Mouse (Mus musculus) ovary, postnatal 36 days (tissue): Measurements from ENCODE around the gene Sh3bp4.

ENCODE experiments used
- DNase-seq: peaks from one replicate; pipeline ENCODE4 v3.0.0; 2022; ENCODE audit warnings: low spot score, mixed read lengths

The Sh3bp4 gene

DNA sequence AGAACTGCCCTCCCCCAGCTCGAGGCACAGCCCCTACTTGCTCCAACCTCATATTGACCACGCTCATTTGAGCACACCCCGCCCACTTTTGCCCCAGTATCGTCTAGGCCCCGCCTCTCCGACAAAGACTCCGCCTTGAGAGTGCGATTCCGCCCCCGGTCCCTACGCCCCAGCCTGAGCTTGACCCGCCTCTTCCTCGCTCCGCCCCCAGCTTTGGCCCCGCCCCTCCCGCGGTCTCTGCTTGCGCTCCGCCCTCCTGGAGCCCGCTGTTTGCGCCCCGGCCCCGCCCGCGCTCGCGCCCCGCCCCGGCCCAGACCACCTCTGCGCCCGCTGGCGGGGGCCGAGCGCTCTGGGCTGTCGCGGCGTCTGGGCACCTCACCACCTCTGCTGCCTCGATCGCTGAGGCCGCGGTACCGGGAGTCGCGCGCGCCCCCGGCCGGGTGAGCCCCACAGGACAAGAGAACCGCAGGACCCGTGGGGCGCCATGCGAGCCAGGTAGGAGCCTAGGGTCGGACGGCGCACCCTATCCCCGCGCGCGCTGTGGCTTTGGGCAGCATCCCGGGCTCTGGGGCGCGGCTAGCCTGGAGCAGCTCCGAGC lies at the start of gene Sh3bp4:
Gene Sh3bp4 (plus strand): TSS at position 313 of the 598 bp plus-strand sequence.
- DNase-seq: peak; percentile 100

DNA sequence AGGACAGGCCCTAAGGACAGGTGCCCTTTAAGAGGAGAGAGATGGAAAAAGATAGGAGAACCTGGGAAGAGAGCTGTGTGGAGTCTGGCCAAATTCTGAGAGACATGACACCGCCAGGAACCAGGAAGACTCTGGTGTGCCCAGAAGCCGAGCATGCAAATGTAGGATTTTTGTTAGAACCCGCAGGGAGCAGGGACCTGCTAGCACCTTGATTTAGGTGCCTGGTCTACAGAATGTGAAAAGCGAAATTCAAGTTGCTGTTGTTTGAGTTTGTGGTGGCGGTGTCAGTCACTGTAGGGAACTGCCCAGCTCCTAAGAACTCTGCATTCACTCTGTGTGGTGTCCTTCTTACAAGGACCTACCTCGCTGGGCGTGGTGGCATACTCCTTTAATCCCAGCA lies 47.2 kb upstream of the Sh3bp4 start:
- DNase-seq: no peak

DNA sequence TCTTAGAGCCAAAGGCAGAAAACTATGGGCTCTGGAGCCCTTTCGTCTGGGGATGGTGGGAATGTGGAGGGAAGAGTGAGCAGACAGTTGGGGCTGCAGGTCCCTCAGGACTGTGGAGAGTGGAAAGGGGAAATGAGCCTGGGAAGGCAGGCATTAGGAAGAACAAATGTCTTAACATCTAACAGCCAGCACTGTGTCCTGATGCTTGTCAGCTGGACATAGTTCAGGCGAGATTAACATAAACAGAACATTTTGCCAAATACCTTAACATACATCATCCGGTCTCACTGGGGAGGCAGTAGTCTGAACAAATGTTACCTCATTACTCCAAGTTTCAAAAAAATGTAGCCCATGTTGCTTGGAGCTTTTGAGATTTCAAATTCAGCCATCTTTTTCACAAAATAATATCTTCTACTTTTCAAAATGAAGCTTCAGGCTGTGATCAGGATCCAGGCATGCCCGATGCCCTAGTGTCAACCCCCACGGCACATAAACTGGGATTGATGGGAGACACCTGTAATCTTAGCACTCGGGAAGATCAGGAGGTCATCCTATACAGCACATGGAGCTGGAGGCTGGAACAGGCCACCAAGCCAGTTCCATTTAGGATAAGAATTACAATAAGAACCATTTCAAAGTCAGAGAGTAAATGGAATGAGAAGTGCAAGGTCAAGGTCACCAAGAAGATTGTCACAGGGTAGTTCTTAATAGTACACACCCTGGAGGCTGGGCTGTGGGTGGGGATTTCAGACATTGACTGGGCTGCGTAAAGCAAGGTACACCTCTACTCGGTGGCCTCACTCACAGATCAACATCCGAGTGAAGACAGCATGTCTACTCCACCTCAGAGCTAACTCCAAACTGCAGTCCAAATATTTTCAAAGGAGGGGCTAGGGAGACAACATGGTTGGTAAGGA lies 45.3 kb upstream of the Sh3bp4 start:
- no peak for DNase-seq

DNA sequence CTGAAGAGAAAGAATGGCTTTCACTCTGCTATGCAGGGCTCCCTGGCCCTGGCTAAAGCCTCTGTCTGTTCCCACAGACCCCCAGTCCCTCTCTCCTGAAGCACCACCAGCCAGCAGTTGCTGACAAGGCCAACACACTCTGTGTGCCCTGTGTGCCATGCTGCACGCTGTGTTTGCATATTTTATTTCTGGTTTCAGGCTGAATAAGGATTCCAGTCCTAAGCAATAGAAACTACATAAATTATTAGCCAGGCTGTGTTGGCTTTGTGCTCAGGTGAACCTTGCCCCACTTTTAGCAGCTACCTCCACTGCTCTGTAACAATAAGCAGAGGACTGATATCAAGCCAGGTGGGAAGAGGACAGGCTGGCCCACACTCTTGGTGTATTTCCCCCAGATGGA lies 44.2 kb upstream of the Sh3bp4 start:
- DNase-seq: no peak

DNA sequence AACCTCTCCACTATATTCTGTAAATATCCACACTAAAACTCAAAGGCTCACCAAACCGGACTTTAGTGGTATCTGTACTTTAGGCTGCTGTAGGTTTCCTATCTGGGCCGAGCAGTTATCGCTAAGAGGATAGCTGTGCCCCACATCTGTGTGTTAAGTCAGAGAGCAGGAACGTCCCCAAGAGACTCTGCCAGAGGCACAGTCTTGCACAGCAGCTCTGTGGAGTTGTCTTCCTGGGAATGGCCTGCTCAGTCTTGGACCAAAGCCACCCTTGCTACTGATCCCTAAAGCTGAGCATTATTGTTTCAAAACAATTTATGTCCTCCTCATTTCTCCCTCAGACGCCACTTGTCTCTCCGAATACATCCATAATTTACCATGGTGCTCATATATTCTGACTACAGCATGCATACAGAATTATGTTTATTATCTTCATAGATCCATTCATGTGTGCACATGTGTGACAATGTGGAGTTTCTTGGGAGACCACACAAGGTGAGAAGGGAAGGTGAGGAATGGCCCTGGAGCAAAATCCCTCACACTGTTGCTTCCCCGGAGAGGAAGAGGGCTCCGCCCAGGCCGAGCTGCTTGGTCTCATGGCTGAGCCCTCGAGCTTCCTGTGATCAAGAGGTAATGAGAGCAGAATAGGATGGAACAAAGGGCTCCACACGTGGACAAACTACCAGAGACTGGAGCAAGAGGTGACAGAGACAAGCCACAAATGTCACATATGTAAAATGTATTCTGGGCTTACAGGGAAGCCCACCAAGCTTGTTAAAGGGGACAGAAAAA lies 40.9 kb upstream of the Sh3bp4 start:
- no peak for DNase-seq

DNA sequence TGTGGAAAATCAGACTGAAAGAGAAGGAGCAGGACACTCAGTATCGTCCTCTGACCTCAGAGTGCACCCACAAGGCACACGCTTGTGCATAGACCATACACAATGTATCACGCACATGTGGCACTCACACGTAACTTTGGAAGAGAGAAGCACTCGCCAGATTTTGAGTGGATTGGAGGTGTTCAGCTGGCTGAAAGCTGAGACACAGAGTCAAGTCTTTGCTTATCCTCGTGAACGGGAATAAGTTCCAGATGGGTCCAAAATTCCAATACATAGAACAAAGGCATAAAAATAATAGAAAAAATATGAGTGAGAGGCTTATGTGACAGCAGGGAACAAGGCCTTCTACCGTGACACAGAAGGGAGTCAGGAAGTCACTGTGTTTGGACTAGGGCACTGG lies 36.6 kb upstream of the Sh3bp4 start:
- no peak for DNase-seq

DNA sequence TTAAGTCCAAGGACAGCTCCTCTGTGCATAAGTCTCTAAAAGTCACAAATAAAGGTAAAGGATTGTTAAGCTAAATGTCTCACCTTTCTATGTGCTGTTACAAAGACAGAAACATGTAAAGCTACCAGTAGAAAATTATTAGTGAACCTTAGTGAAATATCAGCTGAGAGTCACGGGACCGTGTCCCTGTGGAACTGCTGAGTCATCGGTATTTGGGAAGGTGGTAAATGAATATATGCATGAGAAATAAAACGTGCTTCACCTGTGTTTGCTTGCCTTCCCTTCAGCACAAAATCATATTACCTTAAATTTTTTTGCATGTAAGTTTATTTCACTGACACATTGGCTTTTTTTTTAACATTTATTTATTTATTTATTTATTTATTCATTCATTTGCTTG lies 36.2 kb upstream of the Sh3bp4 start:
- no peak for DNase-seq

DNA sequence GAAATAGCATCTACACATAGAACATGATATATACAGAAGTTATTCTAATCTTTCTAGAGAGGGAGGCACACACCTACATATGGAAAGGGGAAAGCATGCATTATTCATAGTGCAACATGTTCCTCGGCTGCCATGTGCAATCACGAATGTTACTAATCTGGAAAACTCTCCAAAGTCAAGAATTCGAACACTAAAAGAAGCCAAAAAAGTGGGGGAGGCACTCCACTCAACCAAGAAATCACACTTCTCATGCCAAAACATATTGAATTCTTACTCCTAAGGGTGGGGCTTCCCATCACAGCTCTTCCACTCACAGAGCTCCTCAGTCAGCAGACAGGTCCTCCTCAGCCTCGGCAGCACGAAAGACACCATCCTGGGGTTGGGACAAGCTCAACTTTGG lies 35.1 kb upstream of the Sh3bp4 start:
- no peak for DNase-seq

DNA sequence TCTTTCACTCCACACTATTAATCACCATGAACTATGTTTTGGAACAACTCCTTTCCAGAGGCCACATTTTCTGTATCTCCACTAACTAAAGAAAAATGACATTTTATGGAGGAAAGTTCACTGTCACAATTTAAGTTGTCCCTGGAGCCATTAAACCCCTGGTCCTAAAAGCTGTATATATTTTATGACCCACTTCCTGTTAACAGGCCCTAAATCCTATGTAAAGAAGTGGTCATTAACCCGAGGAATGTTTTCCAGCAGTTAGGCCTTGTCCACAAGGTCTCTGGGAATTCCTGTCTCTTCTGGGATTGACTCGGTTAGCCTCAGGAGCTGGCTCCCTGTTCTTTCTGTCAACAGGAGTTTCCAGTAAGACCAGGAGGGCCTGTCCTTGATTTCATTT lies 30.4 kb upstream of the Sh3bp4 start:
- DNase-seq: no peak

DNA sequence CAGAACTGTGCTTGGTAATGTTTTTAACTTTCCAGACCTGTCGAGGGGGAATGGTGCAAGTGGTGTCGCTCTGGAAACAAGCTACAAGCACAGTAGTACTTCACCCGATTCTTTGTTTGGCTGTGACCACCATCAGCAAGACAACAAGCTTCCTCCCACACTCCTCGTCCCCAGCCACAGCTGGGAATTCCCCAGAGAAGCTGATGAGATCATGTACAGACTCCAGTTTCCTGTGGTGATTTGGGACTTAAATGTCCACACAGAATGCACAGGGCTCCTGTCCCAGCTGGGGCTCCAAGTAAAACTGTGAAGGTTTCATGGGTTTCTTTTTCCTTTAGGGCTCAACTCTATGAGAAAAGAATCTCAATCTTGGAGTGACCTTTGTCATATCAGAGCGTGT lies 28.9 kb upstream of the Sh3bp4 start:
- DNase-seq: no peak

DNA sequence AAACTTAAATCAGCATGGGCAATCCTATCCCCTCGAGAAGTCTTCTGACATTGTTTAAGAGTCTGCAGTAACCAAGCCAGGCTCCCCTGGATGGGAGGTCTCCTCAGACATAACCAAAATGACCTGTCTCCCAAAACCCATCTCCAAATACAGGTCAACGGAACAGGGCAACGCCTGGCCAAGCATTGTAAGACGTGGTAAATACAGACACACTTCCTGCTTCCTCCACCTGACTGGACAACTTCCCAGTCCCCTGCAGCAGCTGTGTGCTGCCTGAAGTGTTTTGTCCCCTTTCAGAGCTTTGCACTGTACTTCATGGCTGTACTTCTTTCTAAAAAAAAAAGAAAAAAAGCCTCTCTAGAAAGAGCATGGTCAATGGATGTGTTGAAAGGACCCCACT lies 28.1 kb upstream of the Sh3bp4 start:
- no peak for DNase-seq

DNA sequence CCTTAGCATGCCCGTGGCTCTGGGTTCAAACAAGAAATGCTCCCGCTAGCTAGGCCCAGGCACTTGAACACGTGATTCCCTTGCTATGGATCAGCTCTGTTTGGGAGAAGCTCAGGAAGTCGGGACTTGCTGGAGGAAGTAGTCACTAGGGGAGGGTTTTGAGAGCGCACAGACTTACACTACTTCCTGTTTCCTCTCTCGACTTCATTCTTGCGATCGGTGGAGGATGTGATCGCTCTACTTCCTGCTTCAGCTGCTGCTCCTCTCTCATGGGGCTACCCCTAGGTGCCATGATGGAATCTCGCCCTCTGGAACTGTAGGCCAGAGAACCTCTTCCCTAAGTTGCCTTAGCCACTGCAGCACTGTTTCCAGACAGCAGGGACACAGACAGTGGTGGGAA lies 27.3 kb upstream of the Sh3bp4 start:
- no peak for DNase-seq

DNA sequence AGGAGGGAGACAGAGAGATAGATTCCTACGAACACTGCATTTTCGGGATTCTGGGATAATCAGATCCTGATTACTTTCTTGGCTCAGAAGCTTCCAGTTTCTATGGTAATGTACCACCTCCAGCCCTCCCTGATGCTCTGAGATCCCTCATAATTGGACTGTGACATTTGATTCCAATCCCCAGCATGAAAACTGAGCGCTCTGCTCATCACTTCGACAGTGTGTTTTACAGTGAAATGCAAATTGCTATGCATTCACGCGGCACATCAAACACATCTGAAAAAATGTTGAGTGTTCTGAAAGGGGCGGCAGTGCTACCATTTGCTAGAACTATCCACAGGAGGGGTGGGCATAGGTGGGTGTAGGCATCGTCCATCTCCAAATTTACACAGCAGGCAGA lies 24.8 kb upstream of the Sh3bp4 start:
- no peak for DNase-seq

DNA sequence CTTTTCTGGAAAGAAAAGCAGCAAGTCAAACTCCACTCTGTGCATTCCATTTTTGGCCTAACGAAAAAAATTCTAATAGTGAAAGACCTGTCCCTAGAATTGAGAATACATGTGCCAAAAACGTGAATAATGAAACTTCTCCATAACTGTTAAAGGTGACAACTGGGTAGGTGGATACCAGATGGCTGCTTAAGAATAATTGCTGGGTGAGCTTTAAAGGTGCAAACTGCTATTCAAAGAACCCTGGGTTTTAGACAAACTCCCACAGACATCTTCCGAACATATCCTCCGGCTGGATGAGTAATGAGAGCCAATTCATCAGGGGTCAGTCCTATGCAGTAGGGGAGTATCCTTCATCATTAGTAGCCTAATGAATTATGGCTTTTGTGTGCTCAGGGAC lies 20.7 kb upstream of the Sh3bp4 start:
- DNase-seq: no peak

DNA sequence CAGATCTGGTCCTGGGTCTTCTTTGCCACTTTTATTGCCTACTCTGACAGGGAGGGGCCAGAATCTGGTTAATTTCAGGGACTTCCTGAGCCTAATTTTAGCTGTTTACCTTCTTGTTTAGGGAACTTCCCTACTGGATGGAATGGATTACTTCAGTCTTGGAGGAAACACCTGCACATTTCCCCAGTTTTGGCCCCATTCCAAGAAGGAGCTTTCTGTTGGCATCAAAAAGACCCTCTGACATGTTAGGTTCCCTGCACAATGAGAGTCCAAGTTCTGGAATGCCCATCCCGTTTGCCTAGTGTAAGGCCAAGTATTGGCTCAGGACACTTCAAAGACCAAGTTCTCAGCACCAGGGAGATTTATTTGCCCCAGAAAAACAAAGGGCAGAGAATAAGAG lies 14.0 kb upstream of the Sh3bp4 start:
- DNase-seq: no peak

DNA sequence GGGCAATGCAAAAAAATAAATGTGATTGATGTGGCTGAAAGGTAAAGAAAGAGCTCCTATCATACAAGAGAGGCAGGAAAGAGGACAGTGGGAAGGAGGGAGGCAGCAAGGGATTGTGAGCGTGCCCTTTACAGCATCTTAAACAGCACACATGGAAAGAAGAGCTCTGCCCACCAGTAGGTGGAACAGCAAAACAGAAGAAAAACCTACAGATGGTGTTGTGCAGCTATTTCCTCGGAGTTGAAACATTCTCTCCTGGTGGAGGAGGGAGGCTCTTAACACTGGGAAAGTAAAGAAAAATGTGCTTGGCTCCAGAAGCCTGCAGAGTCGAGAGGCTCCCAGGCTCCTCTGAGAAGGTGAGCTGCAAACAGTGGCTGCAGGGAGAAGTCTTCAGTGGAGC lies 12.8 kb upstream of the Sh3bp4 start:
- no peak for DNase-seq

DNA sequence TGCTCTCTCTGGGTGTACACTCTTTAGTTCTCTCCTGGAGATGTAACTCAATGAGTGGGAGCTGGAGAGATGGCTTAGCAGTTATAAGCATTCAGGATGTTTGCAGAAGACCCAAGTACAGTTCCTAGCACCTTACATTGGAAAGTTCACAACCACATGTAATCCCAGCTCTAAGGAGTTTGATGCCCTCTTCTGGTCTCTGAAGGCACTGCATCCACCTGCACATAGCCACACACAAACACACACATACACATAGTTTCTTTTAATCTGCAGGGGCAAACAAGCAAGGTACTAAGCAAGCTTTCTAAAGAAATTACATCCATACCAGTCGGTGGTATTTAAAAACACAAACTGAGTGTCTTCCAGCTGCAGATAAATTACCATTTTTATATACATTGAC lies 12.2 kb upstream of the Sh3bp4 start:
- no peak for DNase-seq

DNA sequence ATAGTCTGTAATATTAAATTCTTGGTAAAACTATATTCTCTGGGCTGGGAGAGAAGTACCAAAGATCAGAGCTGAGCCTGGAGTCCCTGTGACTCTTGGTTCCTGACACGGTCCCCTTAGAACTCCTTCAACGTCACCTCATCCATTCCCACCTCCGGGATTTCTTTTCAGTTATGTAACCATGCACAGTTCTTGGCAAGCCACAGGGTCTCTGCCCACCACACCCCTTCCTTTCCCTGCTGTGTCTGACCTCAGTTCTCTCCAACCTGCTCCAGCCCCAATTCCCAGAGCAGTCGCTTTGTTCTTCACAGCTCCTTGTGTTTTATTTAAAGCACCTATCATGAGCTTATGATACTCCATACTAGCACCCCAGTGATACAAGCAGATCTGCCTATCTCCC lies 7.2 kb upstream of the Sh3bp4 start:
- no peak for DNase-seq

DNA sequence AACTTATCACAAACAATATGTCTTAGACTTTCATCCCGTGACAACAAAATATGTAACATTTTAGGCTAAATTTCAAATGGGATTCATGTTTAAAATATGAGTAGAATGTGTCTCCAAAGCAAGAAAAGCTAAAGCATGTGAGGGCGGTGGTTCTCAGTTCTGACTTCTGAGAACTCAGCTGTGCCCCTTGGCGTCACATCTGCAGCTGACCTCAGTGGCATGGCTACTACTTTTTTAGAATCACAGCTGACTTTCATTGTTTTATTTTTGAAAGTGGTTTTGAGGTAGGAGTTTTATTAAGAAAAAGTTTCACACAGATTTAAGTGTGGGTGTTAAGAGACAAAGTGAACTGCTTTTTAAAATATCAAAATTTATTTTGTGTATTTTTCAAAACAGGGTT lies 6.4 kb upstream of the Sh3bp4 start:
- no peak for DNase-seq

DNA sequence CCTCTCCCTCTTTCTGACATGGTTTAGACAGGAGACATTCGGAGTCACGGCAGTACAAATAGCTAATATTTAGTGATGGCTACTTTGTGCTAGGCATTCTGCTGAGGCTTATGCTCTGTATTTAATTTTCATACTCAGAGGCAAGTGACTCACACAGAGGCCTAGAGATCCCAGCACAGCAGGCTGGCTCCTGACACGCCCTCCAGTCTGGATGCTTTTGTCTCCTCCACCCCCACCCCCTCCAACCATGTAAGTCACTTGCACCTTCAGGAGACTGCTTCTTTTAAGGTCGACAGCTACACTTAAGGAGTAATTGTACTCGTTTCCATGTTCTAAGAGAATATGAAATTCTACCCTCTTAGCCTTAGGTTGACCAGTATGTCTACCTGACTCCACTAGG lies 1.4 kb upstream of the Sh3bp4 start:
- no peak for DNase-seq

DNA sequence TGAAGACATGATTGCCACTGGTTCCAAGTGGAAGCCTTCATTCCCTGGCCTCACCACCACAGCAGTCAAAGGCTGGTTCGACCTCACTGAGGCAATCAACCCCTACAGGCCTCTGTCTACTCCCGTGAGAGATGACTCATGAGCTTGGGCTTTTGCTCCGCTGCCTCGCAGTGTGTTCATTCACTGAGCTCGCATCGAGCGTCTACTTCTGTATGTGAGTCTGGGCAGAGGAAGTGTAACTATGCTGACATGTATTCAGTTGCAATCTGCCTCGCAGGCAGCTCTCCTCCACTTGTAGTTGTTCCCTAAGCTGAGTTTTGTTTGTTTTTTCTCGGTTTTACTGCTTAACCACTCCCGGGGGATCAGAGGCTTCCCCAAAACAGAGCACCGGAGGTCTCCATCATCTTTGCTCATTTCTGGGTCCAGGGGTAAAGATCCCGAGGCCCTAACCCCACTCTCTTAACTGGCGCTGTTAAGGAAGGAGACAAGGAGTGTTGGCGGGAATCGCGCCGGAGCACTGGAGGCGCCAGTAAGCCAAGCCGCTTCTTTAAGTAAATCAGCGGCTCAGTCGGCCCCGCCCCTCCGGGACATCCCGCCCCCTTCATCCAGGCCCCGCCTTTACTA lies 624 bp upstream of the Sh3bp4 start:
- DNase-seq: no peak

DNA sequence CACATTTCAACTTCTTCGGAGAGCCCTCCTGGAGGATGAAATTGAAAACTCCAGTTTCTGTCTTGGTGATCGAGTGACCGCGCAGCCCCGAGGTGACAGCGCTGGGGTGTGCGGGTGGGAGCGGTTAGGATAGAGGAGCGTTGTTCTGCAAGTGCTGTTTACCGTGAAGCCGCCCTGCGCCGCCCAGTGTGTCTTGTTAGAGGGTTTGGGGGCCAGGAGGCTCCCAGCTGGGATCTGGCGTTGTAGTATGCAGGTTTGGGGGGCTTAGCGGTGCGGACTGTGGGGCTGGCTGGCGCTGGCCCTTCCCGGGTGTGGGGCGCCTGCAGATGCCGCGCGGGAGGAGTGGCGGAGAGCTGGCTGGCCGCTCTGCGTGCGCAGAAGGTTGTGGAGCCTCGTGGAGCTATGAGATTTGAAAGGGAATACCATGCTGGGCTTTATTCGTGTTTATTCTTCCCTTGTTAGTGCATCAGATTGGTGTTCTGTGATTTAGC lies 701 bp downstream of the Sh3bp4 start:
- peak; percentile 53 for DNase-seq
